Mouse (Mus musculus) erythroblast, embryonic 14.5 days (primary cell): ENCODE results near the gene Tep1.

Experiments used
- GATA1 ChIP-seq: IDR thresholded peaks from 2 replicates; pipeline ENCODE4 v1.6.1; 2012; ENCODE audit warnings: low read length, inconsistent platforms, mixed read lengths
- TAL1 ChIP-seq: IDR thresholded peaks from 3 replicates; pipeline ENCODE4 v1.6.1; 2012; ENCODE audit warnings: low read length, inconsistent platforms, mixed read lengths

GRCm38 (mm10) chr14:50855788-50856187, 14.6 kb downstream of the Tep1 start:
- TF ChIP-seq TAL1 (no peak), GATA1 (no peak)
